In the genomic region with DNA sequence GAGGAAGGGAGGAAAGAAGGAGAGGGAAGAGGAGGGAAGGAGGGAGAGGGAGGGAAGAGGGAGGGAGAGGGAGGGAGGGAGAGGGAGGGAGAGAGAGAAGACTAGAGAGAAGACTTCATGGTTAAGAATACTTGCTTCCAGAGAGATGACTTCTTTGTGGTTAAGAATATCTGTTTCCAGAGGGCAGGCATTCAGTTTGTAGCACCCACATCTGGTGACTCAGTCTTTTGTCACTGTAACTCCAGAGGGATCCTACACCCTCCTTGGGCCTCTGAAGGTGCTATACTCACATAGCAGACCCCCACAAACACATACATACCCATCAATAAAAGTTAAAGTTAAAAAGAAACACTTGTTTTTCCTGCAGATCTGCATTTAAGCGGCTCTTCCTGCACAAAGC, we compare ENCODE assay signal across 29 mouse cellular contexts. TPM values are rescaled to one million over a fixed set of nuclear protein-coding genes. Genes with fewer than 3 reads are reported as not detected.
"Had no signal": no experiment of that assay in that cellular context is flagged by ENCODE, and none has a peak within 500 bp of the region (broad histone marks: within the 10 kb centered on the region; RNA-seq: fewer than 3 reads in every experiment).

No protein-coding gene starts in this region.

- ATAC-seq: forebrain, embryonic 13.5 days; forebrain, embryonic 14.5 days; forebrain, embryonic 15.5 days; forebrain, embryonic 16.5 days; forebrain, postnatal 0 days had no signal

- H3K4me3 ChIP-seq: embryonic facial prominence, embryonic 10.5 days; embryonic facial prominence, embryonic 12.5 days; embryonic facial prominence, embryonic 13.5 days; embryonic facial prominence, embryonic 15.5 days; erythroblast, embryonic 14.5 days; forebrain, embryonic 10.5 days; forebrain, embryonic 13.5 days; forebrain, embryonic 15.5 days; gastrocnemius, adult 2 months; heart, adult 2 months; heart, embryonic 10.5 days had no signal

- H3K27me3 ChIP-seq: embryonic facial prominence, embryonic 12.5 days; embryonic facial prominence, embryonic 13.5 days; embryonic facial prominence, embryonic 15.5 days; forebrain, embryonic 13.5 days; forebrain, embryonic 15.5 days had no signal

- H3K4me1 ChIP-seq: embryonic facial prominence, embryonic 10.5 days; embryonic facial prominence, embryonic 12.5 days; embryonic facial prominence, embryonic 13.5 days; embryonic facial prominence, embryonic 15.5 days; forebrain, embryonic 10.5 days; forebrain, embryonic 13.5 days; forebrain, embryonic 15.5 days; heart, embryonic 10.5 days had no signal

- DNase-seq: cerebellum, adult 9-10 months; cerebellum, adult 9-11 months; cerebellum, postnatal 10 days; cerebellum, postnatal 14 days; cerebellum, postnatal 25 days; cerebellum, postnatal 36 days; embryo, embryonic 11 days; forebrain, postnatal 0 days; gastrocnemius, adult 2 months; gastrocnemius, postnatal 10 days; gastrocnemius, postnatal 14 days; gastrocnemius, postnatal 25 days; gastrocnemius, postnatal 36 days; heart, adult 11 months; heart, adult 18-20 months; heart, adult 2 months had no signal

- H3K27ac ChIP-seq: embryonic facial prominence, embryonic 10.5 days; embryonic facial prominence, embryonic 12.5 days; embryonic facial prominence, embryonic 13.5 days; embryonic facial prominence, embryonic 15.5 days; forebrain, embryonic 10.5 days; forebrain, embryonic 13.5 days; forebrain, embryonic 15.5 days; gastrocnemius, adult 2 months; heart, adult 2 months; heart, embryonic 10.5 days had no signal

- H3K9me3 ChIP-seq: embryonic facial prominence, embryonic 10.5 days; embryonic facial prominence, embryonic 12.5 days; embryonic facial prominence, embryonic 13.5 days; embryonic facial prominence, embryonic 15.5 days; forebrain, embryonic 10.5 days; forebrain, embryonic 13.5 days; forebrain, embryonic 15.5 days; heart, embryonic 10.5 days had no signal

- H3K9ac ChIP-seq: embryonic facial prominence, embryonic 12.5 days; embryonic facial prominence, embryonic 13.5 days; embryonic facial prominence, embryonic 15.5 days; forebrain, embryonic 13.5 days; forebrain, embryonic 15.5 days; forebrain, postnatal 0 days had no signal

- H3K4me2 ChIP-seq: embryonic facial prominence, embryonic 12.5 days; embryonic facial prominence, embryonic 13.5 days; embryonic facial prominence, embryonic 15.5 days; forebrain, embryonic 13.5 days; forebrain, embryonic 15.5 days had no signal

RNA-seq across cellular contexts. Expression of a gene that starts 44.1 kb away (rescaled TPM):
- total RNA-seq: common myeloid progenitor, adult 5-6 weeks; granulocyte monocyte progenitor cell, adult 5-6 weeks had no signal
